Mouse (Mus musculus): ENCODE measurements at regions not wholly inside any gene's neighbourhood (a gene's known extent, or its start where the extent isn't known, plus 50 kb on each side); places are given as distances from the start of the nearest gene placed in this dataset.
A peak's percentile ranks its signal among the peaks of the same experiment; 100 is the strongest.

DNA sequence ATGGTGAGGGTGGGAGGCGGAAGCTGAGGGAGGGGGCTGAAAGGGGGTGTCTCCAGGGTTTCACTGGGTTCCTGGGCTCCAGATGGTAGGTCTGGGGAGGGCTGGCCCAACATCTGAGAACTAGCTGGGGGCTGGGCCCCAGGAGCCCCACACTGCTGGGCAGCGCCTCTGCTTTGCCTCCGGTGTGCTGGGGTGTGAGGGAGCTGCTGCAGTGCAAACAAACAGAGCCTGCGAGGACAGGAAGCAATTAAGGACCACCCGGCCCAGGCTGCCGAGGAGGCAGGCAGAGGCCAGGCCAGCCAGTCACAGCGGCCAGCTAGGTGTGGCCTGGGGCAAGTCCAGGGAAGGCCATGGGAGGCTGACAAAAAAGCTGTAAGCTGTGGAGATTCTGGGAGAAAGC, 82.3 kb downstream of the Efnb1 start:
- no peak overlapping the region for H3K4me2 ChIP-seq (ENCODE audit: low read length)
- peaks cover 4% of the 10 kb centered on the region; the same call in 1 of the 2 replicates for H3K4me1 ChIP-seq (replicated peaks; ENCODE audit: insufficient read depth, low read length)
- no peaks in the 10 kb centered on the region for H3K27me3 ChIP-seq (ENCODE audit: insufficient read depth, low read length)
- 44% methylated on average over 7 of the region's 7 CpGs for WGBS
- H3K9me3 ChIP-seq (replicated peaks; ENCODE audit: low read length): no peaks in the 10 kb centered on the region
- no peaks in the 10 kb centered on the region for H3K36me3 ChIP-seq (ENCODE audit: insufficient read depth, low read length)
- DNase-seq (ENCODE audit: low spot score) (peak; percentile 48), ATAC-seq (replicated peaks; ENCODE audit: low FRiP score, low read depth) (no peak)
- H3K9ac ChIP-seq (ENCODE audit: low read depth, low read length): no peak overlapping the region
- no peak overlapping the region for H3K27ac ChIP-seq
- no peak for TF ChIP-seq CTCF (IDR thresholded peaks at IDR 0.05; ENCODE audit: low read depth)
- H3K4me3 ChIP-seq (replicated peaks; ENCODE audit: low read depth, low read length): no peak overlapping the region

DNA sequence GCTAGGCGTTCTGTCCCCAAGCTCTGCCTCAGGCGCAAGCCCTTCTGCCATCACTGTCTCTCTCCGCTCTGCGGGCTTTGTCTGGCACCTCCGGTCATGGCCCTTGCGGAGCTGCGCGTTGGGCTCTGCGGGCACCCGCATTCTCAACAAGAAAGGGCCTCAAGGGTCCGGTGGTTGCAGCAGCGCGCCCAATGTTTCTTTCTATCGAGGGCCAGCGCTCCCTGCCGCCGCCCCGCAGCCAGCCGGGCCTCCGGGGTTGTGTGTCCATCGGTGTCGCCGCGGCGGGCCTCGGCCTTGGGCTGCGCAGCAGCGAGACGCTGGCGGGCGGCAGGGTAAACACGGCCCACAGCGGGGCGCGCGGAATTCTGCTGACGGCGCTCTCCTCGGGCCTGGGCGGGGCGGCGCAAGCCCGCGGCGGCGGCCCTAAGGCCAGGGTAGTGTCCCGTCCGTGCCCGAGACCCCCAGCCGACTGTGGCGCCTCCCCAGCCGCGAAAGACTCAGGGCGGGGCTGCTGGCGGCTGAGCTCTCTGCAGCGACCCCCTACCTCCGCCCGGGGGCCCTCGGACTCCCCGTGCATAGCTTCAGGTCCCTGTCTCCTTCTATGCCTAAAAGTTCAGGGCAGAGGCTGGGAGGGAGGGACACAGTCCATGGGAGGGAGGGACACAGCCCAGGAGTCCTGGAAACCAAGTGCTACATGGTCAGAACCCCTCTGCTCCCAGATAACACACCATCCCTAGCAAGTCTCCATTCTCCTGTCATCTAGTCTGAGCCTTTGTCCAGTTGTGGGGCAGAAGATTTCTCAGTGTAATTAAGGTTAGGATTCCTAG, 80.9 kb downstream of the Efnb1 start:
- Histone ChIP-seq H3K27me3 (ENCODE audit: insufficient read depth, low read length) (no peaks in the 10 kb centered on the region), H3K4me2 (ENCODE audit: low read length) (peak overlapping the region; percentile 57), H3K9me3 (replicated peaks; ENCODE audit: low read length) (no peaks in the 10 kb centered on the region), H3K4me3 (replicated peaks; ENCODE audit: low read depth, low read length) (peak overlapping the region; percentile 23), H3K36me3 (ENCODE audit: insufficient read depth, low read length) (no peaks in the 10 kb centered on the region), H3K9ac (ENCODE audit: low read depth, low read length) (peak overlapping the region; percentile 51), H3K4me1 (replicated peaks; ENCODE audit: insufficient read depth, low read length) (peaks cover 4% of the 10 kb centered on the region; the same call in 1 of the 2 replicates), H3K27ac (peak overlapping the region; percentile 72)
- WGBS: 28% methylated on average over 50 of the region's 60 CpGs
- ATAC-seq (replicated peaks; ENCODE audit: low FRiP score, low read depth) (peak; percentile 67), DNase-seq (ENCODE audit: low spot score) (peak; percentile 35)
- TF ChIP-seq CTCF (IDR thresholded peaks at IDR 0.05; ENCODE audit: low read depth): no peak

DNA sequence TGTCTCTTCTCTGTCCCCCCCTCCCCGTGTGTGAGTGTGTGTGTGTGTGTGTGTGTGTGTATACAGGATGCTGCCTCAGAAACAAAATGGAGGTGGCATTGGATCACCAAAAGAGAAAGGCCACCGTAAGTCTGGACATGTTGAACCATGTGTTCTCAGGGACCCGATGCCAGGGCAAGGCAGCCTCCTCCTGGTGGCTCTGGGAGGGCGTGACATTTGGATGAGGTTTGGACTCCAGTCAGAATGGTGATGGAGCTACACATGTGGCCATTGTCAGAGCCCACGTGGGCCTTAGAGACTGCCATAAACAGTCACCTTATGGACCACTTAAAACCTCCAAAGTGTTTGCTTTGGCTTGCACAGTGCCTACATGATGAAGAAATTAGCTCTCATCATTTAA, 80.0 kb downstream of the Efnb1 start:
- DNase-seq (ENCODE audit: low spot score) (no peak), ATAC-seq (replicated peaks; ENCODE audit: low FRiP score, low read depth) (0 out of 2 replicates have a peak, but pooled peaks have one; percentile 9)
- Histone ChIP-seq H3K27me3 (ENCODE audit: insufficient read depth, low read length) (no peaks in the 10 kb centered on the region), H3K9ac (ENCODE audit: low read depth, low read length) (no peak overlapping the region), H3K4me2 (ENCODE audit: low read length) (no peak overlapping the region), H3K27ac (0 out of 2 replicates have a peak overlapping the region, but pooled peaks have one; percentile 72), H3K36me3 (ENCODE audit: insufficient read depth, low read length) (no peaks in the 10 kb centered on the region), H3K4me1 (replicated peaks; ENCODE audit: insufficient read depth, low read length) (peaks cover 4% of the 10 kb centered on the region; the same call in 1 of the 2 replicates), H3K9me3 (replicated peaks; ENCODE audit: low read length) (no peaks in the 10 kb centered on the region), H3K4me3 (replicated peaks; ENCODE audit: low read depth, low read length) (no peak overlapping the region)
- WGBS: 66% methylated on average over 5 of the region's 5 CpGs
- TF ChIP-seq CTCF (IDR thresholded peaks at IDR 0.05; ENCODE audit: low read depth): peak; percentile 13; the same call in 1 of the 2 replicates

DNA sequence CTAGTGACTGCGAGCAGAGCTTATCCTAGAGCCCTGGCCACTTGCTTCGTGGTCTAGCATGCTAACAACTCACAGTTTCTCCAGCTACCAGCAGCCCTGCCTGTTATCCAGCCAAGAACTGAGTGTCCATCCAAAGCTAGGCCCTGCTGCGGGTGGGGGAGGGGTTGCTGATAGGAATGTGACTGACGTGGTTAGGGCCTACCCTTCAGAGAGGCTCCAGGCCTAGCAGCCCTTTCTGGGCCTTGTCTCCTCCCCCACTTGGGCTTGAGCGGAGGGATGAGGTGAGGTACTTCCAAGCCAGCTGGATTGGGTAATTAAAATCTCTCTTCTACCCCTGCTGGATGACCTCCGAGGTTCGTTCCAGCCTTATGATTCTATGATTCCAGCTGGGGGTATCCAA, 79.2 kb downstream of the Efnb1 start:
- Histone ChIP-seq H3K27ac (no peak overlapping the region), H3K4me3 (replicated peaks; ENCODE audit: low read depth, low read length) (no peak overlapping the region), H3K27me3 (ENCODE audit: insufficient read depth, low read length) (no peaks in the 10 kb centered on the region), H3K9ac (ENCODE audit: low read depth, low read length) (no peak overlapping the region), H3K36me3 (ENCODE audit: insufficient read depth, low read length) (no peaks in the 10 kb centered on the region), H3K4me2 (ENCODE audit: low read length) (no peak overlapping the region), H3K9me3 (replicated peaks; ENCODE audit: low read length) (no peaks in the 10 kb centered on the region), H3K4me1 (replicated peaks; ENCODE audit: insufficient read depth, low read length) (peaks cover 4% of the 10 kb centered on the region; the same call in 1 of the 2 replicates)
- no peak for TF ChIP-seq CTCF (IDR thresholded peaks at IDR 0.05; ENCODE audit: low read depth)
- 51% methylated on average over 7 of the region's 7 CpGs for WGBS
- DNase-seq (ENCODE audit: low spot score): peak; percentile 38
- ATAC-seq (replicated peaks; ENCODE audit: low FRiP score, low read depth): peak; percentile 64

DNA sequence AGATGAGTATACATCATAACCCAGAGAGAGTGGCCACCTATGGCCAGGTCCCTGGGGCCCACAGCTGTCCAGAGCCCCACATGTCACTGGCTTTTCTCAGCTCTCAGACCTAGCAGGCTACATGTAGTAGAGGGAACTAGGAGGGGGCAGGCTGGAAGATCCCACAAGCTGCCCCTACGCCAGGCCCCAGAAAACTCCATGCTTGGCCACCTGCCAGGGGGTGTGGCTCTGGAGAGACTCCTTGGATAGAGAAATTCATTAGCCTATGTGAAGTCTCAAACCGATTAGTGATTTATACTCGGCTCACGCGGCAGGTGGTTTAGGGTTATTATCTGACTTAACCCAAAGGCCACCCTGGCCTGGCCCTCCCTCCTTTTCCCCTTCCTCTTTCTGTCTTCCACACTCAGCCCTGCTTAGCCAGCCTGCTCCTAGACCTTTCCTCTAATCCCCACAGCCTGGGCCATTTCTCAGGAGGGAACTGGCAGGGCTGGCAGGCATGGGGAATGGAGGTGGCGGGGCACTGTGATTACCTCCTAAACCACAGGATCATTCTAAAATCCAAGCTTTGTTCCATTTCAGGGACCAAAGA, 77.7 kb downstream of the Efnb1 start:
- no peak overlapping the region for H3K9ac ChIP-seq (ENCODE audit: low read depth, low read length)
- H3K4me1 ChIP-seq (replicated peaks; ENCODE audit: insufficient read depth, low read length): peaks cover 4% of the 10 kb centered on the region; the same call in 1 of the 2 replicates
- no peak overlapping the region for H3K4me3 ChIP-seq (replicated peaks; ENCODE audit: low read depth, low read length)
- WGBS: 47% methylated on average over 6 of the region's 6 CpGs
- ATAC-seq (replicated peaks; ENCODE audit: low FRiP score, low read depth): no peak
- peak; percentile 27 for DNase-seq (ENCODE audit: low spot score)
- no peaks in the 10 kb centered on the region for H3K36me3 ChIP-seq (ENCODE audit: insufficient read depth, low read length)
- H3K9me3 ChIP-seq (replicated peaks; ENCODE audit: low read length): no peaks in the 10 kb centered on the region
- H3K27ac ChIP-seq: no peak overlapping the region
- no peaks in the 10 kb centered on the region for H3K27me3 ChIP-seq (ENCODE audit: insufficient read depth, low read length)
- TF ChIP-seq CTCF (IDR thresholded peaks at IDR 0.05; ENCODE audit: low read depth): no peak
- H3K4me2 ChIP-seq (ENCODE audit: low read length): no peak overlapping the region

DNA sequence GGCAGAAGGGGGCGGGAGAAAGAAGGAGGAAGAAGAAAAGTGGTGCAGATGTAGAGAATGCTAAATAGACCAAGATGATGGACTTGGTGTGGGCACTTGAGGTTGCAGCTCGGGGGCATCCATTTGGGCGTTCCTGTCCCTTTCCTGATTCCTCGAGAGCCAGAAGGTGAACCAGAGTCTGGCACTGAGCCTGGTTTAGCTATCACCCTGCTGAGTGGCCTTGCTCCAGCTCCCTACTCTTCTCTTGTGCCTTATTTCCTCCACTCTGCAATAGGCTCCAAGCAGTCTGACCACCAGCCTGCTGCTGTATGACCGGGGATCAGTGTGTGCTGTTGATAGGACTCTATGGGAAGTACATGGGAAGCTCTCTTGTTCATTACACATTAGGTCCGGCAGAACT, 68.1 kb downstream of the Efnb1 start:
- WGBS: 77% methylated on average over 6 of the region's 6 CpGs
- Histone ChIP-seq H3K36me3 (ENCODE audit: insufficient read depth, low read length) (no peaks in the 10 kb centered on the region), H3K27ac (no peak overlapping the region), H3K4me3 (replicated peaks; ENCODE audit: low read depth, low read length) (no peak overlapping the region), H3K9ac (ENCODE audit: low read depth, low read length) (no peak overlapping the region), H3K27me3 (ENCODE audit: insufficient read depth, low read length) (no peaks in the 10 kb centered on the region), H3K4me2 (ENCODE audit: low read length) (no peak overlapping the region), H3K9me3 (replicated peaks; ENCODE audit: low read length) (no peaks in the 10 kb centered on the region), H3K4me1 (replicated peaks; ENCODE audit: insufficient read depth, low read length) (no peaks in the 10 kb centered on the region)
- no peak for DNase-seq (ENCODE audit: low spot score)
- ATAC-seq (replicated peaks; ENCODE audit: low FRiP score, low read depth): no peak
- no peak for TF ChIP-seq CTCF (IDR thresholded peaks at IDR 0.05; ENCODE audit: low read depth)

Measured in kidney, postnatal 0 days (tissue).